Mouse (Mus musculus) bone marrow macrophage, adult 2 months (primary cell): ENCODE results near the gene Slc15a5. TPM values are rescaled to one million over a fixed set of nuclear protein-coding genes. Genes with fewer than 3 reads are reported as not detected.
A peak's percentile ranks its signal among the peaks of the same experiment; 100 is the strongest.

Source experiments
- H3K27ac ChIP-seq: 2 replicates; pipeline ENCODE4 v1.5.1; 2012; ENCODE audit warnings: low read depth, low read length; ENCODE audit not compliant: insufficient read depth
- H3K4me1 ChIP-seq: 2 replicates; pipeline ENCODE4 v1.6.1; 2012; ENCODE audit warnings: low read length; ENCODE audit not compliant: control insufficient read depth, insufficient read depth
- H3K4me3 ChIP-seq: 2 replicates; pipeline ENCODE4 v1.5.1; 2012; ENCODE audit warnings: mild to moderate bottlenecking, low read length, moderate library complexity; ENCODE audit not compliant: insufficient read depth
- CTCF ChIP-seq: IDR thresholded peaks from 2 replicates; pipeline ENCODE4 v1.5.1; 2012; ENCODE audit warnings: low read depth, mild to moderate bottlenecking, low read length, moderate library complexity
- POLR2A ChIP-seq: IDR thresholded peaks from 2 replicates; pipeline ENCODE4 v1.6.1; 2012; ENCODE audit warnings: mild to moderate bottlenecking, low read depth, low read length, borderline replicate concordance
- polyA plus RNA-seq: library from polyadenylated mRNA; stranded (reverse); fragments of >200 nt; gene quantifications from 2 replicates; pipeline ENCODE4 v1.2.4, GENCODE M21; 2012; ENCODE audit not compliant: missing spikeins, insufficient read depth, insufficient read length

Gene Slc15a5
- polyA plus RNA-seq, 1 experiment = not detected

DNA sequence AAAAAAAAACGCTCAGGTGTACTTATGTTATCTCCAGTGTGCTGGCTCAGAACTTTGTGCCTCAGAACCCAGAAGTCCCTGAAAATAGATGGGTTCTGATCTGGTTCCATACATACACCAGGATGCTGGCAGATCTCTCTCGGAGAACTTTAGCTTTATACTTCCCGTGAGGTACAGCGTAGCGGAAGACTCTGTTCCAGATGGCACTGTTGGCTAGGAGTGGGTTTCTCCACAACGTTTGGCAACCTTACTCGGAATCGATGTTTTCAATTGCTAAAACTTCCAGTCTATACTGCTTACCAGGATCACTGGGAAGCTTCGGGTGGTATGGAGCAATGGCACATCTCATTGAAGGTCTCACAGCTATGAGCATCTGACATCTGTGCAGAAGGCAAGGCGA, 9.8 kb downstream of the Slc15a5 start:
- Histone ChIP-seq H3K27ac (no peak overlapping the region), H3K4me1 (peaks cover 21% of the 10 kb centered on the region), H3K4me3 (no peak overlapping the region)
- no peak for TF ChIP-seq POLR2A
- no peak for TF ChIP-seq CTCF

DNA sequence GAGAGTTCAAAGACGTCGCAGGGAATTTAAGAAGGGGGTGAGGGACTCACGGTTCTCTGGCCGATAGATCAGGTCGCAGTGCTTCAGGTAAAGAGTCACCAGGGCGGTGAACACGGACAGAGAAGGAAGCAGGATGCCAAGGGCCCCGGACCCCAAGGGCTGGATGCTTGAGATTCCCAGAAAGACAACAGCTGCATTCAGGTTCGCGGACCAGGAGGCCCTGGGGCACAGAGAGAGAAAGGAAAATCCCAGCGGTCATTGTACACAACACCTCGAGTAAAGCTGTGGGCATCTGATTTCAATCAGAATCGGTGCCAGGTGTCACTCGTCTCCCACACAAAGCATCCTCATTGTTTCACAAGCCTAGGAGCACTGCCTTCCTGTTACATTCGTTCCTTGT, 24.1 kb downstream of the Slc15a5 start:
- peaks cover 7% of the 10 kb centered on the region for H3K4me1 ChIP-seq
- no peak overlapping the region for H3K4me3 ChIP-seq
- no peak for TF ChIP-seq CTCF
- no peak for TF ChIP-seq POLR2A
- H3K27ac ChIP-seq = no peak overlapping the region

- Histone ChIP-seq H3K4me1 (peaks cover 7% of the 10 kb centered on the region), H3K4me3 (no peak overlapping the region), H3K27ac (no peak overlapping the region)
- TF ChIP-seq POLR2A (no peak), CTCF (no peak)
Observed at GRCm38 (mm10) chr6:138054956-138055355, 24.8 kb downstream of the Slc15a5 start.

DNA sequence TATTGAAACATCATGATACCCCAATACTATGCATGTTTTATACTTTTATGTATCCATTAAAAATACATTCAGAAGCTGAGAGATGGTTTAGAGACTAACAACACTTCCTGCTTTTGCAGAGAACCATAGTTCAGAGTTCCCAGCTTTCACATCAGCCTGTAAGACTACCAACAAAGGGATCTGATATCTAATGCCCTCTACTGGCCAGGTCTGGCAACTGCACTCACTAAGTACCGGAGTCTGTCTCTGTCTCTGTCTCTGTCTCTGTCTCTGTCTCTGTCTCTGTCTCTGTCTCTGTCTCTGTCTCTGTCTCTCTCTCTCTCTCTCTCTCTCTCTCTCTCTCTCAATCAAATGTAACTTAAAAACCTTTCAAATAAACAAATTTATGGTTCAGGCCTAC, 25.6 kb downstream of the Slc15a5 start:
- Histone ChIP-seq H3K4me1 (peaks cover 7% of the 10 kb centered on the region), H3K27ac (no peak overlapping the region), H3K4me3 (no peak overlapping the region)
- TF ChIP-seq POLR2A = no peak

DNA sequence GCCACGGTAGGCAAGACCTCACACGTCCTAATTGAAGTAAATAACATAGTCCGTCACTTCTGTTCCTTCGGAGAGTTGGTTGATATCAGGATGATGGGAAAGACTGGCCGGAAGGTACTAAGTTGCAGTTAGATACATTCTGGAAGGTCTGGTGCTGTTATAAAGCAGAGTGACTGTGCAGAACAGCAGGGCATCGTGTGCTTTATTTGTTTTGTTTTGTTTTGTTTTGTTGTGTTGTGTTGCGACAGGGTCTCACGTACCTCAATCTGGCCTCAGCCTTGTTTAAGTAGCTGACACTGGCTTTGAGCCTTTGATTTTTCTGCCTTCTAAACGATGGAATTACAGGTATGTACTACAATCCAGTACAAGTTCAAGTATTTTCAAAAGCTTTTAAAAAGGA, 26.0 kb downstream of the Slc15a5 start:
- no peak overlapping the region for H3K27ac ChIP-seq
- peaks cover 7% of the 10 kb centered on the region for H3K4me1 ChIP-seq
- no peak for TF ChIP-seq CTCF
- no peak for TF ChIP-seq POLR2A
- no peak overlapping the region for H3K4me3 ChIP-seq

- Histone ChIP-seq H3K4me3 (no peak overlapping the region), H3K27ac (no peak overlapping the region), H3K4me1 (no peaks in the 10 kb centered on the region)
- TF ChIP-seq POLR2A = no peak
- no peak for TF ChIP-seq CTCF
Observed at GRCm38 (mm10) chr6:138045364-138045763, 34.4 kb downstream of the Slc15a5 start.

- no peak for TF ChIP-seq POLR2A
- TF ChIP-seq CTCF = no peak
- H3K27ac ChIP-seq = no peak overlapping the region
- H3K4me1 ChIP-seq = no peaks in the 10 kb centered on the region
- no peak overlapping the region for H3K4me3 ChIP-seq
Observed at GRCm38 (mm10) chr6:138042891-138043290, 36.8 kb downstream of the Slc15a5 start.

DNA sequence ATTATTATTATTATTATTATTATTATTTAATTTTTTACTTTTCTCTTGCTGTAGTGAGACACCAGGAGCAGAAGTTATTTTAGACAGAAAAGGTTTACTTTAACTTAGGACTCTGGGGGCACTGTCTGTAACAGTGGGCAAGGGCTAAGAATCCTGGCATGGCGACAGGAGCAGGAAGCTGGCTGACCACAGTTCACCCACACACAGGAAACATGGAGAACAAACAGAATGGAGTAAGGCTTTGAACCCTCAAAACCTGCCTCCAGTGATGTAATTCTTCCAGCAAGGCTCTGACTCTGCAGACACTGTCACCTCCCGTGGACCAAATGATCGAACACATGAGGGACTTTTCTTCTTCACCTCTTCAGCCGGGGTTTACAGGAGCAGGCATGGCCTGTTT, 37.9 kb downstream of the Slc15a5 start:
- no peak overlapping the region for H3K4me3 ChIP-seq
- TF ChIP-seq CTCF = no peak
- TF ChIP-seq POLR2A = no peak
- no peak overlapping the region for H3K27ac ChIP-seq

DNA sequence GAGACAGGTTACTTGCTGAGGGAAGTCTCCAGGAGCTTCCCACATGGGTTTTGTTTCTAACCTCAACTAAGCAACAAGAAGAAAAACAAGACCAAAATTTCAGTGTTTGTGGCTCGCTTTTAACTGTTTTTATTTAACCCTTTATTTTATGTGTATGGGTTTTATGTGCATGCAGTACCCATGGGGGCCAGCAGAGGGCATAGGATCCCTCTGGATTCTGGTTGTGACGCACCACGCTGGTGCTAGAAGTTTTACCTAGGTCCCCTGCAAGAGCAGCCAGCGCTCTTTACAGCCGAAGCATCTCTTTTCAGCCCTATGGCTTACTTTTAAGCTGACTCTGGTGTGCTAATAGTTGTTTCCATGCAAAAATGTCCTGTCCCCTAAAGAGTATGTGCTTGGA, 42.1 kb downstream of the Slc15a5 start:
- no peak overlapping the region for H3K4me3 ChIP-seq
- H3K4me1 ChIP-seq = no peaks in the 10 kb centered on the region
- TF ChIP-seq CTCF (peak; percentile 74), POLR2A (no peak)
- no peak overlapping the region for H3K27ac ChIP-seq

More for the DNA sequence above, 37.9 kb downstream of the Slc15a5 start:
- H3K4me1 ChIP-seq = no peaks in the 10 kb centered on the region

DNA sequence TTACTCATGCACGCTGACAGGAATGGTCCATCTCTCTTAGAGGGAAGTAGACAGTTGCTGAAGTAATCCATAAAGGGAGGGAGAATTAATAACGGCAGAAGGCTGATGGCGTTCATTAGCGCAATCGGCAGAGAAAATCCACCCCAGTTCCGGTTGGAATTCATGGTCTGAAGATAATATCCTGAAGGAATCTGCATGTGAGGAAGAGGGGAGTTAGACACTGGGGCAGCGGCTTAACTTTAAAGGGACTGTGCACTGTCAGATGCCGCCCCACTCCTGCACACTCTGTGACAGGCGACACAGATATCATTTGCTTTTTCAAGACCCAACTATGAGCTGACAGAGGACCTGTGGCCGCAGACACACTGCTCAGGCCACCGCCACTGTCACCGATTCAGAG, 42.8 kb downstream of the Slc15a5 start:
- TF ChIP-seq CTCF (no peak), POLR2A (no peak)
- H3K4me3 ChIP-seq = no peak overlapping the region
- no peak overlapping the region for H3K27ac ChIP-seq
- no peaks in the 10 kb centered on the region for H3K4me1 ChIP-seq

DNA sequence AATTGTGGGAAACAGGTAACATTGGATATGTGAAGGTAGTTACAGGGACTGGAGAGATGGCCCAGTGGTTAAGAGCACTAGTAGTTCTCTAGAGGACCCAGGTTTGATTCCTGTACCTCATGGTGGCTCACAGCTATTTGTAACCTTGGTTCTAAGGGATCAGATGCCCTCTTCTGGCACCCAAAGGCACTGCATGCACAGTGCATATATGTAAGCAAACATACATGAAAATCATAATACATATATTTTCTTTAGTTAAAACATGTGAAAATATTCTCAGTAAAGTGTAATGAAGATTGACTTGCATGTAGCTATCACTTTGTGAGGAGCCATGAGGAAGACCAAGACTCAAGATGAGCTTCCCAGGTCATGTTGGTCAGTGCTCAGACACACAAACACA, 62.8 kb downstream of the Slc15a5 start:
- TF ChIP-seq CTCF = no peak
- no peak for TF ChIP-seq POLR2A
- Histone ChIP-seq H3K4me1 (no peaks in the 10 kb centered on the region), H3K27ac (no peak overlapping the region), H3K4me3 (no peak overlapping the region)
